Mouse (Mus musculus) thymus, adult 2 months (tissue): ENCODE data around the gene Rnf123. TPM values are rescaled to one million over a fixed set of nuclear protein-coding genes. Genes with fewer than 3 reads are reported as not detected.

ENCODE experiments used
- DNase-seq: peaks from one replicate; pipeline ENCODE4 v3.0.0; 2021
- H3K27ac ChIP-seq: fragments of 200-500 bp; 2 replicates; pipeline ENCODE4 v1.5.1; 2012; ENCODE audit warnings: low read length, control low read depth; ENCODE audit not compliant: control insufficient read depth, insufficient read depth
- H3K27me3 ChIP-seq: fragments of 200-500 bp; 2 replicates; pipeline ENCODE4 v1.6.1; 2012; ENCODE audit warnings: mild to moderate bottlenecking, low read length, moderate library complexity, mixed read lengths; ENCODE audit not compliant: control insufficient read depth, insufficient read depth
- H3K36me3 ChIP-seq: fragments of 200-500 bp; 2 replicates; pipeline ENCODE4 v1.6.1; 2012; ENCODE audit warnings: mild to moderate bottlenecking, low read length, moderate library complexity; ENCODE audit not compliant: control insufficient read depth, insufficient read depth
- H3K4me1 ChIP-seq: fragments of 200-500 bp; replicated peaks from 2 replicates; pipeline ENCODE4 v1.6.1; 2012; ENCODE audit warnings: low read length; ENCODE audit not compliant: control insufficient read depth, insufficient read depth
- H3K4me3 ChIP-seq: fragments of 200-500 bp; 2 replicates; pipeline ENCODE4 v1.5.1; 2012; ENCODE audit warnings: mild to moderate bottlenecking, low read length, control low read depth, moderate library complexity; ENCODE audit not compliant: control insufficient read depth, insufficient read depth
- CTCF ChIP-seq: fragments of 200-500 bp; IDR thresholded peaks from 2 replicates; pipeline ENCODE4 v1.5.1; 2012; ENCODE audit warnings: mild to moderate bottlenecking, control low read depth, low read length, moderate library complexity, borderline replicate concordance; ENCODE audit not compliant: control insufficient read depth, poor library complexity, insufficient read depth; ENCODE audit errors: extremely low read depth
- POLR2A ChIP-seq: fragments of 200-500 bp; IDR thresholded peaks from 2 replicates; pipeline ENCODE4 v1.6.1; 2012; ENCODE audit warnings: mild to moderate bottlenecking, low read length, control low read depth, moderate library complexity; ENCODE audit not compliant: control insufficient read depth, poor library complexity, insufficient read depth; ENCODE audit errors: extremely low read depth
- WGBS: fragments of 180-500 bp; shearing (Covaris S2); methylation state at CpG from one replicate; pipeline ENCODE4 v1.1.7; 2018; 5-methylcytosine and 5-hydroxymethylcytosine counted together
- polyA plus RNA-seq: library from polyadenylated mRNA; depleted of rRNA; stranded (reverse); fragments of >200 nt; gene quantifications from 2 replicates; pipeline ENCODE4 v1.2.3, GENCODE M21; 2012

Rnf123 gene
- polyA plus RNA-seq, 1 experiment = 246 TPM

DNA sequence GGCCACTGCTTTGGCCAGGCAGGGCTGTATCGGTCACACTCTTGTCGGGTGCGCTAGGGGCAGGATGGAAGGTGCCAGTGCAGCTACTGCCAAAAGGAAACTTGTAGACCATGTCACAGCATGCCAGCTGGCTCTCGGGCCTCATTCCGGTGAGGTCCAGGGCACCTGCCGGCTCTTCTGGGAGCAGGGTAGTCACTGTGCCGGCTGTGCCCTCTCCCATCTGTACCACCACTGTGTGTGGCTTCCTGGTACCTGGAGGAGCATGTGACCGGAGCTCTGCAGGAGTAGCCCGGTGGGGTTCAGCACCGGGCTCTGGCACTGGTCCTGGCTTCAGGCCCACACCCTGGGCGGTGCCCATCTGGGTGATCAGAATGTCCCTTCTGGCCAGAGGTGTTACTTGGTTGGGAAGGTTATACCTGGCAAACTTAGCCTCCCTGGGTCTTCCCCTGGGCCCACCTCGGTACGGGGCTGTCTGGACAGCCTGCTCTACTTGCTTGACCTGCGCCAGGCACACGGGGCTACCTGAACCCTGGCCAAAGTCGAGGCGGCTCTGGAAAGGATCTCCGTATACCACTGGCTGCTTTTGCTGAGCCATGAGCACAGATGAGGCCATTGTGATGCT is 29.7 kb upstream of the Rnf123 start:
- DNase-seq = no peak
- Histone ChIP-seq H3K4me1 (peaks cover 36% of the 10 kb centered on the region), H3K36me3 (no peaks in the 10 kb centered on the region), H3K27me3 (no peaks in the 10 kb centered on the region), H3K4me3 (no peak overlapping the region), H3K27ac (no peak overlapping the region)
- TF ChIP-seq POLR2A (no peak), CTCF (no peak)
- 97% methylated on average over 18 of the region's 18 CpGs for WGBS

DNA sequence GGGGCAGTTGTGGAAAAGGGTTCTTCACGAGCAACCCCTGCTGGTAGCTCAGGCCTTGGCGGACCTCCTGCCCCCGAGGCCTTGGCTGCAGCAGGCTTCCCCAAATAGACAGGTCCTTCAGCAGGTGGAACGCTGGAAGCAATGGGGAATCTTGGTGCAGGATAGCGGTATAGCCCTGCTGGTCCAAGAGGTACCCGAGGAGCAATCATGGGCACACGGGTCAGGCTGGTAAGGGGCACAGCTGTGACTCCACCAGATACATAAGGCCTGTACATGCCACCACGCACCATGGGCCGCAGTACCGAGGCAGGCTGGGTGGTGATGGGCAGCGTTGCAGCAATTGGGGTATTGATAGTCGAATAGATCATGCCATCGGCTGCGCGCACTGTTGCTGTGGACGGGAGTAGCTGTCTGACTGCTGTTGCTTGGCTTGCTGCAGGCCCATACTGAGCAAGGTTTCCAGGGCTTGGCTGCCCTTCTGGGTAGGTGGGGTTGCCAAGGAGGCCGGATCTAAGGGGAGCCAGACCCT is 28.5 kb upstream of the Rnf123 start:
- no peak overlapping the region for H3K27ac ChIP-seq
- WGBS = 76% methylated on average over 17 of the region's 17 CpGs
- H3K4me1 ChIP-seq = peaks cover 36% of the 10 kb centered on the region
- H3K4me3 ChIP-seq = peak overlapping the region; percentile 45
- no peaks in the 10 kb centered on the region for H3K36me3 ChIP-seq
- TF ChIP-seq POLR2A (no peak), CTCF (0 out of 2 replicates have a peak, but pooled peaks have one; percentile 11)
- DNase-seq = no peak
- no peaks in the 10 kb centered on the region for H3K27me3 ChIP-seq

DNA sequence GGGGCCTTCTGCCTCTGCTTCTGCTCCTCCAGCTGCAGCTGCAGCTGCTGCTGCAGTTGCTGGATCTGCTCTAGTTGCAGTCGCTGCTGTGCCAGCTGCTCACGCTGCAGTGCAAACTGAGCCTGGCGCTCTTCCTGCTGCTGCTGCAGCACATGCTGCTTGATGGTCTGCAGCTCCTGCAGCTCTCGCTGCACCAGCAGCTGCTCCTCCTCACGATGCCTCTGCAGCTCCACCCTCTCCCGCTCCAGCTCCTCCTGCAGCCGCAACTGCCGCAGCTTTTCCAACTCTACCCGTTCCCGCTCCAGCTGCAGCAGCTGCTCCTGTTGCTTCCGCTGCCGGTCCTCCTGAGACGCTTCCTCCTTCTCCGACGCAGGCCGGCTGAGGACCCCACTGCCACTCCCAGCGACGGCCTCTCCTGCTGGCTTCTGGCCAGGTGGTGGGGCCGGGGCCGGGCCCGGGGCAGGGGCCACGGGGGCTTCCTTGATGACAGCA is 28.0 kb upstream of the Rnf123 start:
- peaks cover 36% of the 10 kb centered on the region for H3K4me1 ChIP-seq
- H3K36me3 ChIP-seq = no peaks in the 10 kb centered on the region
- H3K27me3 ChIP-seq = no peaks in the 10 kb centered on the region
- no peak overlapping the region for H3K27ac ChIP-seq
- H3K4me3 ChIP-seq = peak overlapping the region; percentile 45
- DNase-seq = no peak
- WGBS = 10% methylated on average over 22 of the region's 22 CpGs
- TF ChIP-seq CTCF = no peak
- no peak for TF ChIP-seq POLR2A

DNA sequence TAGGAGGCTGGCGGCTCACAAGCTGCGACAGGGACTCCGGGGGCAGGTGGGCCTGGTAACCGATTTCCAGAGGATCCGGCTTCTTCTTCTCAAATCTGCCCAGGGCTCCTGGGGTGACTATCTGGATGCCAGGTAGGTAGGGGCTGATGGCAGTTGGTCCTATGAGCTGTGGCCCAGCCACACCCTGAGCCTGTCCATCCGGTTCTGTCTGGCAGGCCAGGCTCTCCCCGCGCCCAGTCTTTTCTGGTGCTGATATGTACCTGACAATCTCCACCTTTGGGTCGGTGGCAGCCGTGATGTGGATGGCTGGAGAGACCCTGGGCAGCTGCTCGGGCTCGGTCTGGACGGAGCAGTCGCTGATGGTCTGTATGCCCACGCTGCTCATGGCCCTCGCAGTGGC is 27.0 kb upstream of the Rnf123 start:
- WGBS = 37% methylated on average over 16 of the region's 16 CpGs
- H3K27ac ChIP-seq = no peak overlapping the region
- H3K4me3 ChIP-seq = peak overlapping the region; percentile 45
- TF ChIP-seq POLR2A (no peak), CTCF (no peak)
- H3K36me3 ChIP-seq = no peaks in the 10 kb centered on the region
- DNase-seq = no peak
- H3K4me1 ChIP-seq = peaks cover 45% of the 10 kb centered on the region
- no peaks in the 10 kb centered on the region for H3K27me3 ChIP-seq

DNA sequence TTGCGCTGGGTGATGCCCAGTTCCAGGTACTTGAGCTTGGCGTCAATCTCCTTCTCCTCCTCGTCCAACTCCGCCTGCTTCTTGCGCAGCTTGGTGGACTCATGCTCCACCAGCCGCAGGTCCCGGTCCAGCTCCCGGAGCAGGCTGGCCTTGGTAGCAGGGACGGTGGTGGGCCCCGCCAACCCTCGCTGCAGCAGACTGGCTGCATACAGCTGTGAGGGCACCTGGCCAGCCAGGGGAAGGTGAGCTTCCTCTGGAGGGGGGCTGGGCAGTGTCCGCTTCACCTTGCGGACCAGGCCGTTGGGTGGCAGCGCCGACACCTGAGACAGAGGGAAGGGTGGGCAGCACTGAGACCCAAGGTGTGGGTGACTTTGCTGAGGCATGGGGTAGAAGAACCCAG is 24.7 kb upstream of the Rnf123 start:
- no peak overlapping the region for H3K27ac ChIP-seq
- H3K36me3 ChIP-seq = no peaks in the 10 kb centered on the region
- H3K4me3 ChIP-seq = no peak overlapping the region
- H3K4me1 ChIP-seq = peaks cover 56% of the 10 kb centered on the region
- H3K27me3 ChIP-seq = no peaks in the 10 kb centered on the region
- no peak for DNase-seq
- TF ChIP-seq POLR2A (no peak), CTCF (no peak)
- 88% methylated on average over 16 of the region's 16 CpGs for WGBS

DNA sequence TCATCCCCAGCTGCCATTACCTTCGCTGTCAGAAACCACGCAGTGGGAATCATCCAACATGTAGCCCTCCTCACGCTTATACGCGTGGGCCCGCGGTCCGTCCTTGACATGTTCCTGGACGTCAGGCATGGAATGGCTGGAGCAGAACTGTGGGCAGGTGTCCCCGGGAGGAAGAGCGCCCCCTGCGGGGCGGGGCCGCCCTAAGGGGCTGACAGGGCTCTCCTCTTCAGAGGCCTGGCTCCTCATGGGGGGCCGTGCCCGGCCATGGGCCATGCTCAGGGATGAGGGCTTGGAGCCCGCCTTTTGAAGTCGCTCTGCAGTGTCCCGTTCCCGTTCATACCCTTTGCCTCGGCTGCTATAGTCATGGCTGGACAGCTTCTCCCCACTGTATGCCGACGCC is 22.9 kb upstream of the Rnf123 start:
- peaks cover 49% of the 10 kb centered on the region for H3K4me1 ChIP-seq
- no peak for DNase-seq
- no peak for TF ChIP-seq CTCF
- no peak for TF ChIP-seq POLR2A
- no peaks in the 10 kb centered on the region for H3K27me3 ChIP-seq
- no peaks in the 10 kb centered on the region for H3K36me3 ChIP-seq
- WGBS = 94% methylated on average over 23 of the region's 23 CpGs
- H3K4me3 ChIP-seq = no peak overlapping the region
- no peak overlapping the region for H3K27ac ChIP-seq

GRCm38 (mm10) chr9:108105549-108105863 is 22.4 kb upstream of the Rnf123 start:
- Histone ChIP-seq H3K4me3 (peak overlapping the region; percentile 19; the same call in 1 of the 2 replicates), H3K36me3 (no peaks in the 10 kb centered on the region), H3K27me3 (no peaks in the 10 kb centered on the region), H3K4me1 (peaks cover 43% of the 10 kb centered on the region), H3K27ac (no peak overlapping the region)
- 74% methylated on average over 12 of the region's 12 CpGs for WGBS
- TF ChIP-seq CTCF (no peak), POLR2A (no peak)
- DNase-seq = no peak
